8 mouse cellular contexts compared by ENCODE assay signal in genomic region chr10:42941697-42942221, GRCm38 (mm10).
DNase-seq lines count a peak whose midpoint lies in the region; ATAC-seq and TF ChIP-seq lines count a peak whose summit lies in the region.

No protein-coding gene starts in this region.

- peak; percentile 35 for DNase-seq in liver, adult 2 months (ENCODE audit: extremely low read depth, low read depth, low spot score)
- peak; percentile 72 for DNase-seq in embryo, embryonic 10 days (ENCODE audit: low spot score)
- peak; percentile 94 for DNase-seq in heart, adult 11 months
- peak; percentile 51 to 56 for DNase-seq in left cerebral cortex, postnatal 36 days (ENCODE audit: low spot score in 2 of 2)

- H3K9me3 ChIP-seq in liver, embryonic 12.5 days (replicated peaks): no peaks in the 10 kb centered on the region
- H3K9me3 ChIP-seq in intestine, postnatal 0 days (ENCODE audit: control insufficient read depth): no peaks in the 10 kb centered on the region
- H3K9me3 ChIP-seq in midbrain, embryonic 15.5 days: no peaks in the 10 kb centered on the region
- H3K9me3 ChIP-seq in stomach, embryonic 16.5 days (replicated peaks; ENCODE audit: control insufficient read depth, low read length): no peaks in the 10 kb centered on the region

- H3K27ac ChIP-seq in liver, adult 2 months (replicated peaks; ENCODE audit: insufficient read depth, low read depth, low read length): no peak overlapping the region
- H3K27ac ChIP-seq in liver, embryonic 12.5 days: no peak overlapping the region
- peak overlapping the region; percentile 89 for H3K27ac ChIP-seq in intestine, postnatal 0 days (ENCODE audit: low read depth, low read length)
- H3K27ac ChIP-seq in midbrain, embryonic 15.5 days: peak overlapping the region; percentile 63
- peak overlapping the region; percentile 86 for H3K27ac ChIP-seq in stomach, embryonic 16.5 days (ENCODE audit: low read length)

- ATAC-seq in liver, embryonic 12.5 days: no peak
- peak; percentile 72 for ATAC-seq in intestine, postnatal 0 days
- peak; percentile 86 for ATAC-seq in midbrain, embryonic 15.5 days (replicated peaks)
- peak; percentile 79; the same call in 1 of the 2 replicates for ATAC-seq in stomach, embryonic 16.5 days (ENCODE audit: insufficient read depth, low FRiP score)

- no peaks in the 10 kb centered on the region for H3K79me2 ChIP-seq in liver, adult 2 months (ENCODE audit: control insufficient read depth, insufficient read depth, low read length)

- TF ChIP-seq POLR2A in liver, adult 2 months (IDR thresholded peaks at IDR 0.05; ENCODE audit: extremely low read depth, insufficient read depth, low read length): no peak

- TF ChIP-seq CTCF in liver, adult 2 months (IDR thresholded peaks at IDR 0.05; ENCODE audit: low read depth, low read length): peak; percentile 55
- peak; percentile 81 for TF ChIP-seq CTCF in intestine, postnatal 0 days (IDR thresholded peaks at IDR 0.05; ENCODE audit: low read depth)

- no peak overlapping the region for H3K4me2 ChIP-seq in liver, embryonic 12.5 days
- H3K4me2 ChIP-seq in intestine, postnatal 0 days (replicated peaks; ENCODE audit: low read depth): peak overlapping the region; percentile 79
- H3K4me2 ChIP-seq in midbrain, embryonic 15.5 days: peak overlapping the region; percentile 35
- peak overlapping the region; percentile 56 for H3K4me2 ChIP-seq in stomach, embryonic 16.5 days (ENCODE audit: low read depth, low read length)

- H3K27me3 ChIP-seq in liver, adult 2 months (ENCODE audit: control insufficient read depth, insufficient read depth, low read length): no peaks in the 10 kb centered on the region
- peaks cover 19% of the 10 kb centered on the region; the same call in 1 of the 2 replicates for H3K27me3 ChIP-seq in liver, embryonic 12.5 days (replicated peaks)
- no peaks in the 10 kb centered on the region for H3K27me3 ChIP-seq in intestine, postnatal 0 days (replicated peaks; ENCODE audit: control insufficient read depth, insufficient read depth, low read length)
- H3K27me3 ChIP-seq in midbrain, embryonic 15.5 days (replicated peaks): no peaks in the 10 kb centered on the region; the same call in 1 of the 2 replicates
- no peaks in the 10 kb centered on the region for H3K27me3 ChIP-seq in stomach, embryonic 16.5 days (ENCODE audit: control insufficient read depth, insufficient read depth, low read length)

- WGBS in liver, adult 2 months: 78% methylated on average over 14 of the region's 14 CpGs
- WGBS in liver, embryonic 12.5 days (ENCODE audit: insufficient replicate concordance): 80% methylated on average over 14 of the region's 14 CpGs
- WGBS in intestine, postnatal 0 days: 12% methylated on average over 14 of the region's 14 CpGs
- WGBS in midbrain, embryonic 15.5 days: 39% methylated on average over 14 of the region's 14 CpGs
- WGBS in stomach, embryonic 16.5 days: 34% methylated on average over 14 of the region's 14 CpGs

- no peaks in the 10 kb centered on the region for H3K4me1 ChIP-seq in liver, adult 2 months (ENCODE audit: control insufficient read depth, insufficient read depth, low read length)
- H3K4me1 ChIP-seq in liver, embryonic 12.5 days: peaks cover 4% of the 10 kb centered on the region; the same call in 1 of the 2 replicates
- peaks cover 2% of the 10 kb centered on the region; the same call in 1 of the 2 replicates for H3K4me1 ChIP-seq in intestine, postnatal 0 days (replicated peaks; ENCODE audit: control insufficient read depth, insufficient read depth, low read length)
- peaks cover 9% of the 10 kb centered on the region for H3K4me1 ChIP-seq in midbrain, embryonic 15.5 days
- H3K4me1 ChIP-seq in stomach, embryonic 16.5 days (ENCODE audit: control insufficient read depth, insufficient read depth, low read length): peaks cover 10% of the 10 kb centered on the region

- H3K4me3 ChIP-seq in liver, adult 2 months (ENCODE audit: insufficient read depth, low read depth, low read length): no peak overlapping the region
- H3K4me3 ChIP-seq in liver, embryonic 12.5 days: no peak overlapping the region
- peak overlapping the region; percentile 44 for H3K4me3 ChIP-seq in intestine, postnatal 0 days (ENCODE audit: low read depth, low read length)
- no peak overlapping the region for H3K4me3 ChIP-seq in midbrain, embryonic 15.5 days
- H3K4me3 ChIP-seq in stomach, embryonic 16.5 days (replicated peaks; ENCODE audit: low read length): peak overlapping the region; percentile 36

- no peaks in the 10 kb centered on the region for H3K36me3 ChIP-seq in liver, adult 2 months (ENCODE audit: control insufficient read depth, insufficient read depth, low read length)
- H3K36me3 ChIP-seq in liver, embryonic 12.5 days: no peaks in the 10 kb centered on the region
- H3K36me3 ChIP-seq in intestine, postnatal 0 days (ENCODE audit: control insufficient read depth, insufficient read depth): 0 out of 2 replicates have a peak, but pooled peaks cover 3% of the 10 kb centered on the region
- 0 out of 2 replicates have a peak, but pooled peaks cover 2% of the 10 kb centered on the region for H3K36me3 ChIP-seq in midbrain, embryonic 15.5 days (replicated peaks)
- H3K36me3 ChIP-seq in stomach, embryonic 16.5 days (ENCODE audit: control insufficient read depth, insufficient read depth, low read length): no peaks in the 10 kb centered on the region

- no peak overlapping the region for H3K9ac ChIP-seq in liver, adult 2 months (ENCODE audit: low read depth, low read length)
- H3K9ac ChIP-seq in liver, embryonic 12.5 days: no peak overlapping the region
- peak overlapping the region; percentile 57 for H3K9ac ChIP-seq in intestine, postnatal 0 days (ENCODE audit: low read depth, low read length)
- 0 out of 2 replicates have a peak overlapping the region, but pooled peaks have one; percentile 13 for H3K9ac ChIP-seq in midbrain, embryonic 15.5 days
- peak overlapping the region; percentile 63 for H3K9ac ChIP-seq in stomach, embryonic 16.5 days (ENCODE audit: low read length)

- intact Hi-C loops in left cerebral cortex, postnatal 36 days (cut with DNase I): loop anchor here (1.0 to 5.0 kb wide), 3 partner anchors 79 to 244 kb away; partner anchors contain the start of gene Scml4

Comparison
In these comparisons a context has a peak if more than half of its experiments do, and no peak if none do; other contexts are left out.
1. DNase-seq: peak in every context shown above with its lines; median percentile 94 in heart, adult 11 months; 72 in embryo, embryonic 10 days; 54 in left cerebral cortex, postnatal 36 days; 35 in liver, adult 2 months.
2. H3K27ac ChIP-seq: peak in intestine, postnatal 0 days (single experiment), midbrain, embryonic 15.5 days (single experiment) and stomach, embryonic 16.5 days (single experiment); none in liver, adult 2 months (single experiment) and liver, embryonic 12.5 days (single experiment).
3. H3K4me3 ChIP-seq: peak in intestine, postnatal 0 days (single experiment) and stomach, embryonic 16.5 days (single experiment); none in liver, adult 2 months (single experiment), liver, embryonic 12.5 days (single experiment) and midbrain, embryonic 15.5 days (single experiment).
4. H3K9ac ChIP-seq: peak in intestine, postnatal 0 days (single experiment), midbrain, embryonic 15.5 days (single experiment) and stomach, embryonic 16.5 days (single experiment); none in liver, adult 2 months (single experiment) and liver, embryonic 12.5 days (single experiment).